Mouse (Mus musculus) thymus, adult 2 months (tissue): Measurements from ENCODE around the gene Klrg1. TPM values are rescaled to one million over a fixed set of nuclear protein-coding genes. Genes with fewer than 3 reads are reported as not detected.

Source experiments
- DNase-seq: peaks from one replicate; pipeline ENCODE4 v3.0.0; 2021
- H3K27ac ChIP-seq: fragments of 200-500 bp; 2 replicates; pipeline ENCODE4 v1.5.1; 2012; ENCODE audit warnings: low read length, control low read depth; ENCODE audit not compliant: control insufficient read depth, insufficient read depth
- H3K27me3 ChIP-seq: fragments of 200-500 bp; 2 replicates; pipeline ENCODE4 v1.6.1; 2012; ENCODE audit warnings: mild to moderate bottlenecking, low read length, moderate library complexity, mixed read lengths; ENCODE audit not compliant: control insufficient read depth, insufficient read depth
- H3K36me3 ChIP-seq: fragments of 200-500 bp; 2 replicates; pipeline ENCODE4 v1.6.1; 2012; ENCODE audit warnings: mild to moderate bottlenecking, low read length, moderate library complexity; ENCODE audit not compliant: control insufficient read depth, insufficient read depth
- H3K4me1 ChIP-seq: fragments of 200-500 bp; replicated peaks from 2 replicates; pipeline ENCODE4 v1.6.1; 2012; ENCODE audit warnings: low read length; ENCODE audit not compliant: control insufficient read depth, insufficient read depth
- H3K4me3 ChIP-seq: fragments of 200-500 bp; 2 replicates; pipeline ENCODE4 v1.5.1; 2012; ENCODE audit warnings: mild to moderate bottlenecking, low read length, control low read depth, moderate library complexity; ENCODE audit not compliant: control insufficient read depth, insufficient read depth
- CTCF ChIP-seq: fragments of 200-500 bp; IDR thresholded peaks from 2 replicates; pipeline ENCODE4 v1.5.1; 2012; ENCODE audit warnings: mild to moderate bottlenecking, control low read depth, low read length, moderate library complexity, borderline replicate concordance; ENCODE audit not compliant: control insufficient read depth, poor library complexity, insufficient read depth; ENCODE audit errors: extremely low read depth
- POLR2A ChIP-seq: fragments of 200-500 bp; IDR thresholded peaks from 2 replicates; pipeline ENCODE4 v1.6.1; 2012; ENCODE audit warnings: mild to moderate bottlenecking, low read length, control low read depth, moderate library complexity; ENCODE audit not compliant: control insufficient read depth, poor library complexity, insufficient read depth; ENCODE audit errors: extremely low read depth
- WGBS: fragments of 180-500 bp; shearing (Covaris S2); methylation state at CpG from one replicate; pipeline ENCODE4 v1.1.7; 2018; 5-methylcytosine and 5-hydroxymethylcytosine counted together
- polyA plus RNA-seq: library from polyadenylated mRNA; depleted of rRNA; stranded (reverse); fragments of >200 nt; gene quantifications from 2 replicates; pipeline ENCODE4 v1.2.3, GENCODE M21; 2012

Klrg1 gene
- polyA plus RNA-seq, 1 experiment, result 0.28 TPM

DNA sequence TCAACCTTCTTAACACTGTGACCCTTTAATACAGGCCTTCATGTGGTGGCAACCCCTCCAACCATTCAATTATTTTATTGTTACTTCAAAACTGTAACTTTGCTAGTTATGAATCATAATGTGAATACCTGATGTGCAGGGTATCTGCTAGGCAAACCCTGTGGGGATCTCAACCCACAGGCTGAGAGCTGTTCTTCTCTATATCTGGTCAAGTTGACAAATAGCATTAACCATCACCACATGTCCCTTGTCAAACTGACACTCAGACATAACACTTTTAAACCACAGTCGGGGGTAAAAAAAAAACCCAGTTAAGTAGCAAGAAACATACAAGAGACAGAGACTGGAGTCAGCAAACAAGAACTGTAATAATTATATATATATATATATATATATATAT, 2.1 kb upstream of the Klrg1 start:
- DNase-seq, result no peak
- no peaks in the 10 kb centered on the region for H3K27me3 ChIP-seq
- no peaks in the 10 kb centered on the region for H3K36me3 ChIP-seq
- 100% methylated on average over 1 of the region's 1 CpGs for whole genome bisulfite sequencing
- no peak overlapping the region for H3K4me3 ChIP-seq
- TF ChIP-seq POLR2A, result no peak
- TF ChIP-seq CTCF, result no peak
- H3K27ac ChIP-seq, result no peak overlapping the region
- H3K4me1 ChIP-seq, result no peaks in the 10 kb centered on the region

DNA sequence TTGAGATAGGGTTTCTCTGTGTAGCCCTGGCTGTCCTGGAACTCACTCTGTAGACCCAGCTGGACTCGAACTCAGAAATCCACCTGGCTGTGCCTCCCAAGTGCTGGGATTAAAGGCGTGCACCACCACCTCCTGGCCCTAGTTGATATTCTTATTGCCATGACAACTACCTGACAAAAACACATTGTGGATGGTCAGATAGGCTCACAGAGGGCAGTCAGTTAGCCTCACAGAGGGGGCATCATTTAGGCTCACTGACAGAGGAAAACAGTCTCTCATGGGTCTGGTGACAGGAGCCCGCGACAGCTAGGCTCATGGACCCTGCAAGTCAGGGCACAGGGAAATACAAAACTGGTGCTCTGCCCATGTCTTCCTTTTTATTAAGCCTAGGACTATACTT, 1.6 kb upstream of the Klrg1 start:
- no peak for TF ChIP-seq CTCF
- no peak for TF ChIP-seq POLR2A
- no peaks in the 10 kb centered on the region for H3K27me3 ChIP-seq
- no peak overlapping the region for H3K4me3 ChIP-seq
- H3K36me3 ChIP-seq, result no peaks in the 10 kb centered on the region
- H3K27ac ChIP-seq, result no peak overlapping the region
- WGBS, result 90% methylated on average over 4 of the region's 4 CpGs
- no peak for DNase-seq
- no peaks in the 10 kb centered on the region for H3K4me1 ChIP-seq

DNA sequence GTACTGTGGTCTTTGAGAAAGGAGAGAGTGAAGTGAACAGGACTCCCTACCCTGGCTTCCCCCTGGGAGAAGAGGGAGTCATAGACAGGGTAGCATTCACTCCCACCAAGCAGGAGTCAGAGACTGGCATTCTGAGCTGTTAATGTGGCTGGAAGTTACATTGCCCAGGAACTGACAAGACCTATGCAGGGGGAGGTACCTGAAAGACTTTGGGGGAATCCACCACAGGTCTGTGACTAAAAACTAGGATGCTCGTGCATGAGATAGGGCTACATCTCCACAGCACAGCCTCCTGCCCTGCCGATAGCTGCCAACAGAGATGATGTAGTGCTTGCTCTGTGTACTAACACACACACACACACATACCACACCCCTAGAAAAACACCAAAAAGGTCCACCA, 747 bp upstream of the Klrg1 start:
- no peaks in the 10 kb centered on the region for H3K27me3 ChIP-seq
- TF ChIP-seq CTCF, result no peak
- no peak for TF ChIP-seq POLR2A
- H3K4me1 ChIP-seq, result no peaks in the 10 kb centered on the region
- H3K36me3 ChIP-seq, result no peaks in the 10 kb centered on the region
- no peak overlapping the region for H3K27ac ChIP-seq
- H3K4me3 ChIP-seq, result no peak overlapping the region
- WGBS, result 82% methylated on average over 2 of the region's 2 CpGs
- no peak for DNase-seq

DNA sequence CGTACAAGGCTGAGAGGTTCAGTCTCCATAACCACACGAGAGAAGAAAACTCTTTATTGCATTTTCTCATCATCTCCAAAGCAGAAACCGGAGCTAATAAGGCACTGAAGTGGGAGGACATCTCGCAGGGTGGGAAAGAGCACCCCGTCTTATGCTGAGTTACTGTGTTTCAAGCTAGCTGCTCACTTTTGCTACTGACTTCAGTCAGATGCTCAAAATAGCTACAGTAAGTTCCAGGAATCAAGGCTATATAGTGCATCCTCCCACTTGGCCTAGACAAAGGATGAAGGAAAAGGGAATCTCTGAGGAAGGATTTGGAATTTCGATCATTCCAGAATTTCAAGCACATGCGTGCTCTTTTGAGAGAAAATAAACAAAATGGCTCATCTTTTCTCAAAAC, 6.1 kb downstream of the Klrg1 start:
- Histone ChIP-seq H3K4me3 (no peak overlapping the region), H3K27me3 (no peaks in the 10 kb centered on the region), H3K4me1 (no peaks in the 10 kb centered on the region), H3K27ac (no peak overlapping the region), H3K36me3 (no peaks in the 10 kb centered on the region)
- no peak for TF ChIP-seq CTCF
- no peak for TF ChIP-seq POLR2A
- 91% methylated on average over 7 of the region's 7 CpGs for WGBS
- DNase-seq, result no peak

DNA sequence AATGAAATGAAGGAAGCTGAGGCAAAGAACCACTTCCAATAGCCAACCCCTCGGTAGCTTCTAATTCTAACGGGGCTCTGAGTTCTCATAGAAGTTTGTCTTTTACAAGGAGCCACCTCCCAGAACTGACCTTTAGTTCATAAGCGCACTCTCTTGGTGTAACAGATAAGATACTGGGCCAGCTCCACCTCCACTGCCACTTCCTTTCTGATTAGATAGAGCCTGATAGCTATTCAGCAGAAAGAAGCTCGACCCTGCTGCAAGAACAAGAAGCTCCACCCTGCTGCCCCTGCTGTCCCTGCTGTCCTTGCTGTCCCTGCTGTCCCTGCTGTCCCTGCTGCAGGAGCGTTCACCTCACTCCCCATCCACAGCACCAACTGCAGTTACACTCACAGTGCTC, 8.1 kb downstream of the Klrg1 start:
- 62% methylated on average over 5 of the region's 5 CpGs for WGBS
- H3K36me3 ChIP-seq, result no peaks in the 10 kb centered on the region
- TF ChIP-seq CTCF (no peak), POLR2A (no peak)
- no peak for DNase-seq
- no peaks in the 10 kb centered on the region for H3K4me1 ChIP-seq
- H3K27me3 ChIP-seq, result no peaks in the 10 kb centered on the region
- no peak overlapping the region for H3K27ac ChIP-seq
- H3K4me3 ChIP-seq, result no peak overlapping the region

DNA sequence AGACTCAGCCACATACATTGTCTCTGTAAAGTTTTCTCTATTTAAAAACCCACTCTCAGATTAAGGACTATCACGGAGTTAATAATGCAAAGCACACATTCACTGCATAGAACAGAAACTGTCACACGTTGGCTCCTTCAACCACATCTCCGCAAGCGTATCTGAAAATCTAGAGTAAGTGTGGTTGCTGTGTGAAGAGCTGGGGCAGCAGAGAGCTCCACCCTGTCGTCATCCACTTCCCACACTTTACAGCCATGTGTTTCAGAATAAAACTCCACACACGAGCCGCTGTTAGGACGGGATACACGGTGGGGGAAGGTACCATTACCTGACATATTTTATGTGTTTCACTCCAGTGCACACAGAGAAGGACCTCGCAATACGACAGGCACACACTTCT, 12.5 kb downstream of the Klrg1 start:
- WGBS, result 79% methylated on average over 11 of the region's 11 CpGs
- no peak for TF ChIP-seq POLR2A
- no peak for TF ChIP-seq CTCF
- no peak for DNase-seq
- H3K27ac ChIP-seq, result no peak overlapping the region
- H3K4me1 ChIP-seq, result no peaks in the 10 kb centered on the region
- no peak overlapping the region for H3K4me3 ChIP-seq
- H3K36me3 ChIP-seq, result no peaks in the 10 kb centered on the region
- no peaks in the 10 kb centered on the region for H3K27me3 ChIP-seq

DNA sequence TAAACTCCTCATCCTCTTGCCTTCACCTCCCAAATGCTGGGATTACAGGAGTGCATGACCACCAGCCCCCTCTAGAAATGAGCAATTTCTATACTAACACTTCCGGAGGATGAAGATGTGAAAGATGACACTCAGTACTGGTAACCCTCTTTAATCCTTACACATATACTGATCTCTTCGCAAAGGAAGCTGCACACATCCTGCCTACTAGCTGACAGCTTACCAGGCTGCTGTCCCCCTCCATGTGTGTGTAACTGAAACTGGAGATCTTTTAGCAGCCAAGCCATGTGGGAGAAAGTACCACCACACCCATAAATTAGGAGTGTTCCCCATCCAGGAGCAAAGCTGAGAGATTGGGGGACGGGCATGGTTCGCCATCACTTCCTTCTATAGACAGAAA, 13.5 kb downstream of the Klrg1 start:
- no peaks in the 10 kb centered on the region for H3K4me1 ChIP-seq
- no peak overlapping the region for H3K27ac ChIP-seq
- WGBS, result 89% methylated on average over 4 of the region's 4 CpGs
- H3K4me3 ChIP-seq, result no peak overlapping the region
- H3K27me3 ChIP-seq, result no peaks in the 10 kb centered on the region
- H3K36me3 ChIP-seq, result no peaks in the 10 kb centered on the region
- DNase-seq, result no peak
- TF ChIP-seq POLR2A (no peak), CTCF (no peak)

DNA sequence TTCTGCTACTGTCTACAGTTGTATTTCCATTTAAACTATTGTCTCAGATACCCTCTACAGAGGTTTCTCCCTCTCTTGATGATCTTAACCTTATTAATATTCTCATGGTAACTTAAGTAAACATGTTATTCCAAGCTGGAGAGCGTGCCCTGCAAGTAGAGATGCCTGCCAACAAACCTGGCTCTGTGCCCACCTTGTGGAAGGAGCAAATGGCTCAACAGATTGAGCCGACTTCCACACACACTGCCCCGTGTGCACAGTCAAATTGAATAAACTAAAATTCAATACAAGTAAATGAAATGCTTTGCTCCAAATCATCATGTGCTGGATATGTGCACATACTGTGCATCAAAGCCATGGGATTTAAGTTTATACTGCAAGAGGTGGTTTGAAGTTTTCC, 14.1 kb downstream of the Klrg1 start:
- no peak overlapping the region for H3K4me3 ChIP-seq
- WGBS, result 77% methylated on average over 3 of the region's 3 CpGs
- H3K36me3 ChIP-seq, result no peaks in the 10 kb centered on the region
- H3K27me3 ChIP-seq, result no peaks in the 10 kb centered on the region
- H3K4me1 ChIP-seq, result no peaks in the 10 kb centered on the region
- no peak overlapping the region for H3K27ac ChIP-seq
- TF ChIP-seq POLR2A (no peak), CTCF (no peak)
- DNase-seq, result no peak
